Mouse (Mus musculus): ENCODE measurements at regions not wholly inside any gene's neighbourhood (a gene's known extent, or its start where the extent isn't known, plus 50 kb on each side); places are given as distances from the start of the nearest gene placed in this dataset.

GRCm38 (mm10) chr8:49555724-49556457 is 712.1 kb upstream of the Tenm3 start:
- Histone ChIP-seq H3K4me1 (ENCODE audit: insufficient read depth, low read length) (no peaks in the 10 kb centered on the region), H3K27ac (no peak overlapping the region), H3K36me3 (ENCODE audit: insufficient read depth, low read length) (no peaks in the 10 kb centered on the region), H3K27me3 (ENCODE audit: insufficient read depth, low read length) (no peaks in the 10 kb centered on the region), H3K4me2 (ENCODE audit: low read depth, low read length) (no peak overlapping the region), H3K4me3 (ENCODE audit: low read length) (no peak overlapping the region), H3K9me3 (ENCODE audit: low read length) (no peaks in the 10 kb centered on the region), H3K9ac (replicated peaks; ENCODE audit: low read length) (no peak overlapping the region)
- no peak for ATAC-seq
- 72% methylated on average over 7 of the region's 7 CpGs for WGBS
- DNase-seq (ENCODE audit: low spot score): no peak
- no peak for TF ChIP-seq CTCF (IDR thresholded peaks at IDR 0.05; ENCODE audit: low read depth)

GRCm38 (mm10) chr8:49553175-49553574 is 709.4 kb upstream of the Tenm3 start:
- Histone ChIP-seq H3K4me3 (ENCODE audit: low read length) (no peak overlapping the region), H3K27ac (no peak overlapping the region), H3K4me2 (ENCODE audit: low read depth, low read length) (no peak overlapping the region), H3K9me3 (ENCODE audit: low read length) (no peaks in the 10 kb centered on the region), H3K9ac (replicated peaks; ENCODE audit: low read length) (no peak overlapping the region), H3K36me3 (ENCODE audit: insufficient read depth, low read length) (no peaks in the 10 kb centered on the region), H3K4me1 (ENCODE audit: insufficient read depth, low read length) (no peaks in the 10 kb centered on the region), H3K27me3 (ENCODE audit: insufficient read depth, low read length) (no peaks in the 10 kb centered on the region)
- WGBS: 75% methylated on average over 3 of the region's 3 CpGs
- DNase-seq (ENCODE audit: low spot score): no peak
- no peak for TF ChIP-seq CTCF (IDR thresholded peaks at IDR 0.05; ENCODE audit: low read depth)
- no peak for ATAC-seq

GRCm38 (mm10) chr8:49543321-49543720 is 699.6 kb upstream of the Tenm3 start:
- no peak for ATAC-seq
- WGBS: 84% methylated on average over 4 of the region's 4 CpGs
- no peaks in the 10 kb centered on the region for H3K27me3 ChIP-seq (ENCODE audit: insufficient read depth, low read length)

GRCm38 (mm10) chr8:49541337-49541736 is 697.6 kb upstream of the Tenm3 start:
- DNase-seq (ENCODE audit: low spot score) (no peak), ATAC-seq (no peak)
- no peak overlapping the region for H3K4me3 ChIP-seq (ENCODE audit: low read length)
- H3K9ac ChIP-seq (replicated peaks; ENCODE audit: low read length): no peak overlapping the region
- 79% methylated on average over 5 of the region's 5 CpGs for WGBS
- H3K9me3 ChIP-seq (ENCODE audit: low read length): no peaks in the 10 kb centered on the region
- H3K4me2 ChIP-seq (ENCODE audit: low read depth, low read length): no peak overlapping the region
- H3K36me3 ChIP-seq (ENCODE audit: insufficient read depth, low read length): no peaks in the 10 kb centered on the region
- TF ChIP-seq CTCF (IDR thresholded peaks at IDR 0.05; ENCODE audit: low read depth): no peak
- no peak overlapping the region for H3K27ac ChIP-seq
- H3K27me3 ChIP-seq (ENCODE audit: insufficient read depth, low read length): no peaks in the 10 kb centered on the region
- no peaks in the 10 kb centered on the region for H3K4me1 ChIP-seq (ENCODE audit: insufficient read depth, low read length)

More at GRCm38 (mm10) chr8:49543321-49543720, 699.6 kb upstream of the Tenm3 start:
- H3K4me3 ChIP-seq (ENCODE audit: low read length): no peak overlapping the region
- no peak overlapping the region for H3K27ac ChIP-seq
- no peaks in the 10 kb centered on the region for H3K9me3 ChIP-seq (ENCODE audit: low read length)
- no peak for TF ChIP-seq CTCF (IDR thresholded peaks at IDR 0.05; ENCODE audit: low read depth)
- H3K4me2 ChIP-seq (ENCODE audit: low read depth, low read length): no peak overlapping the region
- no peak overlapping the region for H3K9ac ChIP-seq (replicated peaks; ENCODE audit: low read length)
- no peaks in the 10 kb centered on the region for H3K4me1 ChIP-seq (ENCODE audit: insufficient read depth, low read length)
- peak; percentile 2 for DNase-seq (ENCODE audit: low spot score)
- no peaks in the 10 kb centered on the region for H3K36me3 ChIP-seq (ENCODE audit: insufficient read depth, low read length)

GRCm38 (mm10) chr8:49533412-49534351 is 689.9 kb upstream of the Tenm3 start:
- no peak for ATAC-seq
- no peak overlapping the region for H3K4me2 ChIP-seq (ENCODE audit: low read depth, low read length)
- no peaks in the 10 kb centered on the region for H3K9me3 ChIP-seq (ENCODE audit: low read length)
- DNase-seq (ENCODE audit: low spot score): no peak
- TF ChIP-seq CTCF (IDR thresholded peaks at IDR 0.05; ENCODE audit: low read depth): no peak
- 69% methylated on average over 5 of the region's 5 CpGs for WGBS
- no peak overlapping the region for H3K4me3 ChIP-seq (ENCODE audit: low read length)
- H3K9ac ChIP-seq (replicated peaks; ENCODE audit: low read length): no peak overlapping the region
- H3K27ac ChIP-seq: no peak overlapping the region
- no peaks in the 10 kb centered on the region for H3K27me3 ChIP-seq (ENCODE audit: insufficient read depth, low read length)
- H3K4me1 ChIP-seq (ENCODE audit: insufficient read depth, low read length): no peaks in the 10 kb centered on the region
- no peaks in the 10 kb centered on the region for H3K36me3 ChIP-seq (ENCODE audit: insufficient read depth, low read length)

GRCm38 (mm10) chr8:49529294-49529693 is 685.5 kb upstream of the Tenm3 start:
- WGBS: 77% methylated on average over 4 of the region's 4 CpGs
- TF ChIP-seq CTCF (IDR thresholded peaks at IDR 0.05; ENCODE audit: low read depth): peak; percentile 50
- no peaks in the 10 kb centered on the region for H3K36me3 ChIP-seq (ENCODE audit: insufficient read depth, low read length)
- no peaks in the 10 kb centered on the region for H3K4me1 ChIP-seq (ENCODE audit: insufficient read depth, low read length)
- no peaks in the 10 kb centered on the region for H3K9me3 ChIP-seq (ENCODE audit: low read length)
- ATAC-seq (no peak), DNase-seq (ENCODE audit: low spot score) (peak; percentile 15)
- H3K9ac ChIP-seq (replicated peaks; ENCODE audit: low read length): no peak overlapping the region
- no peak overlapping the region for H3K27ac ChIP-seq
- no peak overlapping the region for H3K4me3 ChIP-seq (ENCODE audit: low read length)
- no peak overlapping the region for H3K4me2 ChIP-seq (ENCODE audit: low read depth, low read length)
- no peaks in the 10 kb centered on the region for H3K27me3 ChIP-seq (ENCODE audit: insufficient read depth, low read length)
